Mouse (Mus musculus) bone marrow macrophage, adult 2 months (primary cell): Measurements from ENCODE around the gene 2700097O09Rik. TPM values are rescaled to one million over a fixed set of nuclear protein-coding genes. Genes with fewer than 3 reads are reported as not detected.

Source experiments
- H3K27ac ChIP-seq: 2 replicates; pipeline ENCODE4 v1.5.1; 2012; ENCODE audit warnings: low read depth, low read length; ENCODE audit not compliant: insufficient read depth
- H3K4me1 ChIP-seq: 2 replicates; pipeline ENCODE4 v1.6.1; 2012; ENCODE audit warnings: low read length; ENCODE audit not compliant: control insufficient read depth, insufficient read depth
- H3K4me3 ChIP-seq: 2 replicates; pipeline ENCODE4 v1.5.1; 2012; ENCODE audit warnings: mild to moderate bottlenecking, low read length, moderate library complexity; ENCODE audit not compliant: insufficient read depth
- CTCF ChIP-seq: IDR thresholded peaks from 2 replicates; pipeline ENCODE4 v1.5.1; 2012; ENCODE audit warnings: low read depth, mild to moderate bottlenecking, low read length, moderate library complexity
- POLR2A ChIP-seq: IDR thresholded peaks from 2 replicates; pipeline ENCODE4 v1.6.1; 2012; ENCODE audit warnings: mild to moderate bottlenecking, low read depth, low read length, borderline replicate concordance
- polyA plus RNA-seq: library from polyadenylated mRNA; stranded (reverse); fragments of >200 nt; gene quantifications from 2 replicates; pipeline ENCODE4 v1.2.4, GENCODE M21; 2012; ENCODE audit not compliant: missing spikeins, insufficient read depth, insufficient read length

The 2700097O09Rik gene
- polyA plus RNA-seq, 1 experiment = 9.7 TPM

GRCm38 (mm10) chr12:55061006-55061405 lies 18.9 kb downstream of the 2700097O09Rik start:
- Histone ChIP-seq H3K27ac (no peak overlapping the region), H3K4me1 (no peaks in the 10 kb centered on the region), H3K4me3 (no peak overlapping the region)
- TF ChIP-seq POLR2A = no peak
- no peak for TF ChIP-seq CTCF

DNA sequence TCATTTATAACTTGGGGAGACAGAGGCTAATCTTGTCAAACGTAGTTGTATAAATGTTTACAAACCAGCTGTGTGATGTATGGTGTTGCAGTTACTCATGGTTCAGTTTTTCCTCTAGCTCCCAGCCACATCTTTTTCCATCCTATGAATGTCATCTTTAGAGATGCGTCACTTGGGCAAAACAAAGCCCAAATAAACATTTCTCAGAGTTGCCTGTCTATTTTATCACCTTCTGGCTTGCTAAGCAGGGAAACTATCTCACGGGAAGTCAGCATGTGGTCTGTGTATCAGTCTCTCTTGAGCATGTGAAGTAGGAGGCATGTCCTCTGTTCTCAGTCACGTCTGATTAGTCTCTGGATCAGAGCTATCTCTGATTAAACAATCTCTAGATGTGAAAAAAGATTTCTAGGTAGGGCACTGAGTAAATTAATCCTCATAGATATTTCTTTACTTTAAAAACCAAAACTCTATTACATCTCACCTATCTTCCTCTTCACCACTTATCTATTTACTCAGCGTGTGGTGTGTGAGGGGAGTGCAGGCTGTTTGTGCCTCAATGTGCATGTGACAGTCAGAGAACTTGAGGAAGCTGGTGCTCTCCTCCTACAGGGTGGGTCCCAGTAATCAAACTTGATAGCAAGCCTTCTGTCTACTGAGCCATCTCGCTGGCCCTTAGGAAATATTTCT lies 19.6 kb downstream of the 2700097O09Rik start:
- no peak for TF ChIP-seq POLR2A
- TF ChIP-seq CTCF = no peak
- Histone ChIP-seq H3K4me1 (no peaks in the 10 kb centered on the region), H3K4me3 (no peak overlapping the region), H3K27ac (no peak overlapping the region)

DNA sequence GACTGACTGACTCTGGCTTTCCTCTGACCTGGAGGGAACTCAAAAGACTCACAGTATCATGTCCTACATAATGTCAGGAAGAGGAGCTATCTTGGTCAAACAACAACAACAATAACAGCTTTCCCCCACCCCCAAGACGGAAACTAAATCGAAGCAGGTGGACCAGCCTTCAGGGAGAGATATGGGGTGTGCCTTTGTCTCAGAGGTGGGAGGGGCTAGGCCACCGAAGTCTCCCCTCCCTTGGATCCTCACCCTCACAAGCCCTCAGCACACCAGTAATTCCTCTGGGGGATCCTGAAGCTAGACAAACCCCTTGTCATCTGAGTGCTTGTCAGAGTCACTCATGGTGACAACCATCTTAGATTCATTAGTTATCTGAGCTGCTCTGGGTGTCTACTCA lies 20.1 kb downstream of the 2700097O09Rik start:
- Histone ChIP-seq H3K4me3 (no peak overlapping the region), H3K27ac (no peak overlapping the region), H3K4me1 (no peaks in the 10 kb centered on the region)
- TF ChIP-seq CTCF (no peak), POLR2A (no peak)

DNA sequence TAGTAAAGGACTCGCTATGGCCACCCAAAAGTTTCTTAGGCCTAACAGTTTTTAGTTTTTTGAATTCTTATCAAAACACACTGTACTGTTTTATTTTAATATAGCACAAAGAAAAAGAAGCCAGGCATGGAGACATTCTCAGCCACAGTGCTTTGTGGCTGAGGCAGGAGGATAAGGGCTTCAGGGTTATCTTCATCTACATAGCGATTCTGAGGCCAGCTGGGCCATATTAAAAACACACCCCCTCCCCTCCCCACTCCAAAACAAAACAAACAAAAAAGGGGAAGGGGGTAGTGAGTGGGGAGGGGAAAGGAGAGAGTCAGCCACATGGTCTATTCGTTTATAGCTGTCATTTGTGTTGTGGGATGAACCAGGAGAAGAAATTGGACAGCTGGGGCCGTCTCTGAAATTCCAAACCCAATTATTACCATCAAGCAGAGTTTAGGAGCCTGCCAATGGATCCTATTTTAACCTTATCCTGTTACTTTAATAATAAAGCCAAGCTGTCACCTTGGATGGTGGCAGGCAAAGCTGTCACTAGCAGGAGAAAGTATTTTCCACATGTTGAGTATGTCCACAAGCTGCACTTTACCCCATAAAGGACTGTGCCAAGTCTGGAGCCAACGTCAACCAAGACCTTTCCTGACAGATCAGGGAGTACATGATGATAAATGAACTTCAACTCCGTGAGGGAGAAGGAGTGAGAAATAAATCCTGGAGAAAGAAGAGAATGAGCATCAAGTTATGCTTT lies 20.9 kb downstream of the 2700097O09Rik start:
- TF ChIP-seq POLR2A = no peak
- no peak for TF ChIP-seq CTCF
- no peaks in the 10 kb centered on the region for H3K4me1 ChIP-seq
- H3K27ac ChIP-seq = no peak overlapping the region
- H3K4me3 ChIP-seq = no peak overlapping the region

- no peaks in the 10 kb centered on the region for H3K4me1 ChIP-seq
- no peak overlapping the region for H3K27ac ChIP-seq
- H3K4me3 ChIP-seq = no peak overlapping the region
- TF ChIP-seq CTCF (no peak), POLR2A (no peak)
Measured at GRCm38 (mm10) chr12:55056703-55057102, 23.2 kb downstream of the 2700097O09Rik start.

GRCm38 (mm10) chr12:55054551-55055241 lies 25.2 kb downstream of the 2700097O09Rik start:
- Histone ChIP-seq H3K4me3 (no peak overlapping the region), H3K27ac (no peak overlapping the region), H3K4me1 (no peaks in the 10 kb centered on the region)
- TF ChIP-seq POLR2A (no peak), CTCF (no peak)

- Histone ChIP-seq H3K4me1 (no peaks in the 10 kb centered on the region), H3K27ac (no peak overlapping the region), H3K4me3 (no peak overlapping the region)
- TF ChIP-seq CTCF = no peak
- TF ChIP-seq POLR2A = no peak
Measured at GRCm38 (mm10) chr12:55053267-55053666, 26.6 kb downstream of the 2700097O09Rik start.

GRCm38 (mm10) chr12:55051210-55052173 lies 28.4 kb downstream of the 2700097O09Rik start:
- H3K27ac ChIP-seq = no peak overlapping the region
- H3K4me1 ChIP-seq = no peaks in the 10 kb centered on the region
- TF ChIP-seq CTCF (no peak), POLR2A (no peak)
- H3K4me3 ChIP-seq = no peak overlapping the region

DNA sequence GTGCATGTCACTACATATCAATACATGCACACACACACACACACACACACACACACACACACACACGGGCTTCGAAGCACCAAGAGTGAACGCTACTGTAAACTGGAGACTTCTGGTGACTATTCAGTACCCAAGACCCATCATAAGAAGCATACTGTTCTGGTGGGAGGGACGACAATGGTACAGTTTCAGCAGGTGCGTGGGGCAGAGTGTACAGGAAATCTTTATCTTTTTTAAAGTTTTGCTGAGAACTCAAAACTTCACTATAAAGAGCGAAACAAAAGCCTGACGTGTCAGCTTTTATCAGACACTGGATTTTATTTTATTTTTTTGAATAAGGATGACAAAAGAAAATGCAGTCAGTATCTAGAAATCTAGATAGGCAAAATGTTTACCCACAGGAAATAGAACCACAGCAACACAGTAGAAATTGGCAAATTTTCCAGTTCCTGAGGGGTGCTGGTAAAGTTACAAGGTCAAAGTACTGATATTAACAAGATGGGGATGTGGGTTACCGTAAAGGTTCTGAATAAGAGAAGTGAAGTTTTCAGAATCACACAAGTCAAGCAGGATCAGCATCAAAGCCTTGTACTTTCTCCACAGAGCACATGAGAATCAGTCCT lies 30.1 kb downstream of the 2700097O09Rik start:
- H3K4me3 ChIP-seq = no peak overlapping the region
- TF ChIP-seq CTCF (no peak), POLR2A (no peak)
- no peak overlapping the region for H3K27ac ChIP-seq
- H3K4me1 ChIP-seq = no peaks in the 10 kb centered on the region
